8 mouse cellular contexts compared by ENCODE assay signal in genomic region chr2:177839901-177840663, GRCm38 (mm10). TPM values are rescaled to one million over a fixed set of nuclear protein-coding genes. Genes with fewer than 3 reads are reported as not detected.
DNase-seq lines count a peak whose midpoint lies in the region; ATAC-seq and TF ChIP-seq lines count a peak whose summit lies in the region.
"Not testable (repeated sequence)": the region's sequence is repeated elsewhere in the genome, so short reads cannot be mapped to it uniquely, and the experiment has no call there.

Gm14325 (minus strand) TSS chr2:177840336.

- not testable (repeated sequence) for H3K27me3 ChIP-seq in MEL (ENCODE audit: control insufficient read depth in 1 of 2, insufficient read depth in 2 of 2, low read length in 2 of 2); liver, postnatal 0 days (ENCODE audit: insufficient read depth, low read length); neural tube, embryonic 13.5 days

- 0 out of 2 replicates have a peak, but pooled peaks have one; percentile 65 for ATAC-seq in frontal cortex, adult (ENCODE audit: low TSS enrichment)
- ATAC-seq in liver, postnatal 0 days; neural tube, embryonic 13.5 days (ENCODE audit: low read depth): not testable (repeated sequence)

- peak within 1 kb of the TSS; percentile 34; the same call in 1 of the 2 replicates for H3K9ac ChIP-seq in MEL (ENCODE audit: control insufficient read depth, low read depth, low read length, poor library complexity, severe bottlenecking)
- peak within 1 kb of the TSS; percentile 55 for H3K9ac ChIP-seq in liver, postnatal 0 days (replicated peaks)
- peak within 1 kb of the TSS; percentile 64 for H3K9ac ChIP-seq in neural tube, embryonic 13.5 days

- not testable (repeated sequence) for H3K36me3 ChIP-seq in MEL (ENCODE audit: control insufficient read depth in 1 of 2, insufficient read depth in 2 of 2, low read length in 2 of 2); liver, postnatal 0 days (replicated peaks; ENCODE audit: insufficient read depth, low read length); neural tube, embryonic 13.5 days

- H3K4me2 ChIP-seq in liver, postnatal 0 days (ENCODE audit: low read depth, low read length), result peak within 1 kb of the TSS; percentile 47; the same call in 1 of the 2 replicates
- H3K4me2 ChIP-seq in neural tube, embryonic 13.5 days, result peak within 1 kb of the TSS; percentile 54

- TF ChIP-seq EP300 in MEL (IDR thresholded peaks at IDR 0.05; ENCODE audit: low read depth in 1 of 2, low read length in 2 of 2); liver, postnatal 0 days (IDR thresholded peaks at IDR 0.05; ENCODE audit: low read depth): not testable (repeated sequence)

- DNase-seq in MEL (ENCODE audit: low read depth, low spot score), result peak; percentile 86
- DNase-seq in cerebellum, adult 8-10 months, result peak; percentile 70
- DNase-seq in heart, postnatal 4 days, result peak; percentile 68
- DNase-seq in layer of hippocampus, adult 18-20 months (ENCODE audit: low spot score in 2 of 2), result peak; percentile 79 to 87
- peak; percentile 29 for DNase-seq in liver, postnatal 0 days
- peak; percentile 77 for DNase-seq in testis, postnatal 10 days (ENCODE audit: low spot score)

- not testable (repeated sequence) for TF ChIP-seq POLR2A in MEL (IDR thresholded peaks at IDR 0.05; ENCODE audit: control insufficient read depth in 1 of 2, insufficient read depth in 1 of 2, low read depth in 1 of 2, low read length in 2 of 2, poor library complexity in 1 of 2)

- H3K4me3 ChIP-seq in MEL (ENCODE audit: control insufficient read depth in 1 of 2, insufficient read depth in 1 of 2, low read depth in 2 of 2, low read length in 2 of 2), result peak within 1 kb of the TSS; percentile 32 to 59; a peak in 3 of 4 replicates
- H3K4me3 ChIP-seq in liver, postnatal 0 days (ENCODE audit: low read depth, low read length), result peak within 1 kb of the TSS; percentile 34
- peak within 1 kb of the TSS; percentile 42 for H3K4me3 ChIP-seq in neural tube, embryonic 13.5 days

- not testable (repeated sequence) for TF ChIP-seq RAD21 in MEL (IDR thresholded peaks at IDR 0.05; ENCODE audit: low read depth, low read length)

- not testable (repeated sequence) for H3K4me1 ChIP-seq in MEL (ENCODE audit: control insufficient read depth in 1 of 2, insufficient read depth in 2 of 2, low read length in 2 of 2); liver, postnatal 0 days (ENCODE audit: insufficient read depth); neural tube, embryonic 13.5 days (replicated peaks)

- H3K27ac ChIP-seq in MEL (ENCODE audit: control insufficient read depth, low read depth, low read length); liver, postnatal 0 days (ENCODE audit: low read depth); neural tube, embryonic 13.5 days (replicated peaks): not testable (repeated sequence)

- not testable (repeated sequence) for H3K9me3 ChIP-seq in MEL (replicated peaks; ENCODE audit: insufficient read depth, low read length); liver, postnatal 0 days (ENCODE audit: low read length); neural tube, embryonic 13.5 days

- H3K79me2 ChIP-seq in MEL (ENCODE audit: control insufficient read depth, insufficient read depth, low read length, poor library complexity), result not testable (repeated sequence)

- WGBS in liver, postnatal 0 days (ENCODE audit: insufficient replicate concordance), result 2% methylated on average over 17 of the region's 21 CpGs
- WGBS in neural tube, embryonic 13.5 days, result 1% methylated on average over 18 of the region's 21 CpGs

- TF ChIP-seq CTCF in MEL (IDR thresholded peaks at IDR 0.05 in 2 of 3, conservative IDR thresholded peaks at IDR 0.05 in 1 of 3; ENCODE audit: control insufficient read depth in 1 of 3, insufficient read depth in 1 of 3, low read depth in 2 of 3, low read length in 3 of 3, poor library complexity in 1 of 3, severe bottlenecking in 1 of 3); liver, postnatal 0 days (IDR thresholded peaks at IDR 0.05; ENCODE audit: low read depth): not testable (repeated sequence)

TF ChIP-seq in MEL, 35 proteins besides CTCF, POLR2A, EP300 and RAD21:
- peak; percentile 71 for TF ChIP-seq HCFC1 (IDR thresholded peaks at IDR 0.05; ENCODE audit: low read depth, low read length)

RNA-seq across cellular contexts. Expression of gene Gm14325, which starts in this region (rescaled TPM):
- total RNA-seq in MEL (2012; rRNA removed), result 19.3 and 23.9 TPM in 2 replicates
- polyA plus RNA-seq in MEL (2012; ENCODE audit: insufficient read depth in 1 of 2, insufficient read length in 2 of 2, low read depth in 1 of 2, low replicate concordance in 2 of 2, missing spikeins in 1 of 2), result 1,000 to 10,000 TPM in 1 of 2 experiments, 1 to 10 TPM in 1; 6.6 to 3,002 TPM
- total RNA-seq in heart, postnatal 4 days (2021), result 10 to 100 TPM; 52.6 to 54.0 TPM
- total RNA-seq in layer of hippocampus, adult 18-20 months (2021), result 100 to 1,000 TPM; 130 to 162 TPM
- 7.9 and 9.1 TPM in 2 replicates for polyA plus RNA-seq in liver, postnatal 0 days (2015; fragmentation: Nextera tagmentation; extraction: Ambion mirVana)
- 35.0 and 36.1 TPM in 2 replicates for polyA plus RNA-seq in neural tube, embryonic 13.5 days (2015; fragmentation: Nextera tagmentation; extraction: Ambion mirVana)

Comparison
In these comparisons a context has a peak if more than half of its experiments do, and no peak if none do; other contexts are left out.
1. DNase-seq: peak in every context shown above with its lines; median percentile 86 in MEL; 83 in layer of hippocampus, adult 18-20 months; 77 in testis, postnatal 10 days; 70 in cerebellum, adult 8-10 months; 68 in heart, postnatal 4 days; 29 in liver, postnatal 0 days.